ENCODE assay signal across 12 mouse cellular contexts in genomic region chr5:25632861-25633535, GRCm38 (mm10).
A peak's percentile ranks its signal among the peaks of the same experiment; 100 is the strongest.
DNase-seq lines count a peak whose midpoint lies in the region; ATAC-seq and TF ChIP-seq lines count a peak whose summit lies in the region.
"Had no signal": no experiment of that assay in that cellular context is flagged by ENCODE, and none has a peak within 500 bp of the region (broad histone marks: within the 10 kb centered on the region; RNA-seq: fewer than 3 reads in every experiment).

No protein-coding gene starts in this region.

- ATAC-seq in lung, embryonic 14.5 days (ENCODE audit: insufficient read depth), result no peak

- no peaks in the 10 kb centered on the region for H3K9me3 ChIP-seq in lung, embryonic 14.5 days (ENCODE audit: low read depth, low read length)
- H3K9me3 ChIP-seq: embryonic facial prominence, embryonic 13.5 days; neural tube, embryonic 12.5 days had no signal

- DNase-seq in heart, adult 2 months, result no peak
- no peak for DNase-seq in heart, adult 11 months
- no peak for DNase-seq in lung, embryonic 14.5 days
- DNase-seq in lung, postnatal 4 days, result no peak
- peak; percentile 22 for DNase-seq in ES-CJ7 (ENCODE audit: low read depth, low spot score)
- peak; percentile 14 to 29 for DNase-seq in kidney, postnatal 4 days
- no peak for DNase-seq in heart, postnatal 10 days
- no peak for DNase-seq in gastrocnemius, adult 18-20 months (ENCODE audit: low spot score)
- DNase-seq: right cerebral cortex, postnatal 4 days had no signal

- WGBS in heart, adult 2 months, result 82% methylated on average over 5 of the region's 5 CpGs
- WGBS in lung, embryonic 14.5 days, result 71% methylated on average over 5 of the region's 5 CpGs

- H3K79me2 ChIP-seq in heart, adult 2 months (replicated peaks; ENCODE audit: control insufficient read depth, insufficient read depth, low read length), result no peaks in the 10 kb centered on the region

- intact Hi-C loops in heart, adult 2 months (cut with DNase I), result no loop called here
- intact Hi-C loops in heart, postnatal 10 days (cut with DNase I), result no loop called here

- H3K4me1 ChIP-seq in heart, adult 2 months (ENCODE audit: control insufficient read depth, insufficient read depth, low read length), result no peaks in the 10 kb centered on the region
- no peaks in the 10 kb centered on the region for H3K4me1 ChIP-seq in lung, embryonic 14.5 days (ENCODE audit: insufficient read depth)
- H3K4me1 ChIP-seq: embryonic facial prominence, embryonic 13.5 days; heart, embryonic 13.5 days; neural tube, embryonic 12.5 days had no signal

- no peak overlapping the region for H3K9ac ChIP-seq in heart, adult 2 months (ENCODE audit: low read depth, low read length)
- H3K9ac ChIP-seq in lung, embryonic 14.5 days, result no peak overlapping the region
- H3K9ac ChIP-seq: embryonic facial prominence, embryonic 13.5 days; heart, embryonic 13.5 days; neural tube, embryonic 12.5 days had no signal

- no peak overlapping the region for H3K4me3 ChIP-seq in heart, adult 2 months
- H3K4me3 ChIP-seq in lung, embryonic 14.5 days (ENCODE audit: low read depth, low read length), result no peak overlapping the region
- H3K4me3 ChIP-seq: embryonic facial prominence, embryonic 13.5 days; heart, embryonic 13.5 days; neural tube, embryonic 12.5 days had no signal

- no peaks in the 10 kb centered on the region for H3K27me3 ChIP-seq in heart, adult 2 months (ENCODE audit: control insufficient read depth, insufficient read depth, low read length)
- H3K27me3 ChIP-seq in lung, embryonic 14.5 days (ENCODE audit: insufficient read depth, low read length), result no peaks in the 10 kb centered on the region
- H3K27me3 ChIP-seq: embryonic facial prominence, embryonic 13.5 days; heart, embryonic 13.5 days; neural tube, embryonic 12.5 days had no signal

- no peak for TF ChIP-seq POLR2A in heart, adult 2 months (IDR thresholded peaks at IDR 0.05; ENCODE audit: insufficient read depth, low read depth, low read length)

- H3K27ac ChIP-seq in heart, adult 2 months, result no peak overlapping the region
- H3K27ac ChIP-seq in lung, embryonic 14.5 days (ENCODE audit: low read depth), result no peak overlapping the region
- H3K27ac ChIP-seq: embryonic facial prominence, embryonic 13.5 days; heart, embryonic 13.5 days; neural tube, embryonic 12.5 days had no signal

- H3K36me3 ChIP-seq in heart, adult 2 months (ENCODE audit: control insufficient read depth, insufficient read depth, low read length), result no peaks in the 10 kb centered on the region
- no peaks in the 10 kb centered on the region for H3K36me3 ChIP-seq in lung, embryonic 14.5 days (ENCODE audit: insufficient read depth)
- H3K36me3 ChIP-seq: embryonic facial prominence, embryonic 13.5 days; heart, embryonic 13.5 days; neural tube, embryonic 12.5 days had no signal

- TF ChIP-seq CTCF in heart, adult 2 months (IDR thresholded peaks at IDR 0.05), result peak; percentile 46
- peak; percentile 8; the same call in 1 of the 2 replicates for TF ChIP-seq CTCF in lung, embryonic 14.5 days (IDR thresholded peaks at IDR 0.05; ENCODE audit: low read depth)

- no peak overlapping the region for H3K4me2 ChIP-seq in lung, embryonic 14.5 days
- H3K4me2 ChIP-seq: embryonic facial prominence, embryonic 13.5 days; heart, embryonic 13.5 days; neural tube, embryonic 12.5 days had no signal

- no peak for TF ChIP-seq EP300 in heart, adult 2 months (IDR thresholded peaks at IDR 0.05; ENCODE audit: insufficient read depth, low read depth, low read length)

Comparison
In these comparisons a context has a peak if more than half of its experiments do, and no peak if none do; other contexts are left out.
1. DNase-seq: peak in ES-CJ7 (single experiment) and kidney, postnatal 4 days (2 of 2); none in heart, adult 2 months (0 of 2), heart, adult 11 months (single experiment), lung, embryonic 14.5 days (single experiment), lung, postnatal 4 days (0 of 2), heart, postnatal 10 days (0 of 2) and gastrocnemius, adult 18-20 months (single experiment).